Mouse (Mus musculus) heart, embryonic 12.5 days (tissue): ENCODE measurements around the gene Ppara. TPM values are rescaled to one million over a fixed set of nuclear protein-coding genes. Genes with fewer than 3 reads are reported as not detected.

ENCODE experiments used
- ATAC-seq: fragments of 200-750 bp; cut with Nextera tagmentation; 2 replicates; pipeline ENCODE4 v1.8.0; 2017; ENCODE audit warnings: moderate TSS enrichment, moderate library complexity; ENCODE audit not compliant: insufficient number of reproducible peaks, low FRiP score
- H3K27ac ChIP-seq: fragments of 300-500 bp; sonication (generic); 2 replicates; pipeline ENCODE4 v1.5.1; 2016; ENCODE audit warnings: mild to moderate bottlenecking, moderate library complexity; ENCODE audit not compliant: poor library complexity, severe bottlenecking
- H3K27me3 ChIP-seq: fragments of 300-500 bp; sonication (generic); replicated peaks from 2 replicates; pipeline ENCODE4 v1.6.1; 2016; ENCODE audit warnings: mild to moderate bottlenecking, moderate library complexity
- H3K36me3 ChIP-seq: fragments of 300-500 bp; sonication (generic); 2 replicates; pipeline ENCODE4 v1.6.1; 2016; ENCODE audit warnings: mild to moderate bottlenecking, moderate library complexity
- H3K4me1 ChIP-seq: fragments of 300-500 bp; sonication (generic); replicated peaks from 2 replicates; pipeline ENCODE4 v1.6.1; 2016; ENCODE audit warnings: mild to moderate bottlenecking
- H3K4me2 ChIP-seq: fragments of 300-500 bp; sonication (generic); 2 replicates; pipeline ENCODE4 v1.6.1; 2016; ENCODE audit warnings: mild to moderate bottlenecking, moderate library complexity
- H3K4me3 ChIP-seq: fragments of 300-500 bp; sonication (generic); 2 replicates; pipeline ENCODE4 v1.5.1; 2016; ENCODE audit warnings: mild to moderate bottlenecking
- H3K9ac ChIP-seq: fragments of 300-500 bp; sonication (generic); 2 replicates; pipeline ENCODE4 v1.6.1; 2016; ENCODE audit warnings: mild to moderate bottlenecking, moderate library complexity
- H3K9me3 ChIP-seq: fragments of 300-500 bp; sonication (generic); replicated peaks from 2 replicates; pipeline ENCODE4 v1.6.1; 2016; ENCODE audit warnings: mild to moderate bottlenecking, moderate library complexity
- WGBS: fragments of 180-500 bp; shearing (Covaris S2); methylation state at CpG from one replicate; pipeline ENCODE4 v1.1.7; 2016; 5-methylcytosine and 5-hydroxymethylcytosine counted together
- polyA plus RNA-seq: library from polyadenylated mRNA; unstranded; fragments of >200 nt; fragmentation: Nextera tagmentation; extraction: Ambion mirVana; gene quantifications from 2 replicates; pipeline ENCODE4 v1.2.1, GENCODE M21; 2016

The Ppara gene
- polyA plus RNA-seq, 1 experiment from 2014 or later, result 3.3 TPM

- ATAC-seq, result no peak
- WGBS, result 75% methylated on average over 13 of the region's 13 CpGs
- Histone ChIP-seq H3K36me3 (peaks cover 50% of the 10 kb centered on the region), H3K4me3 (no peak overlapping the region), H3K4me2 (no peak overlapping the region), H3K9ac (no peak overlapping the region), H3K27ac (no peak overlapping the region), H3K9me3 (no peaks in the 10 kb centered on the region), H3K4me1 (peaks cover 3% of the 10 kb centered on the region; the same call in 1 of the 2 replicates), H3K27me3 (peaks cover 9% of the 10 kb centered on the region; the same call in 1 of the 2 replicates)
These were observed 29.0 kb upstream of the Ppara start for GRCm38 (mm10) chr15:85705566-85706332.

- peaks cover 17% of the 10 kb centered on the region; the same call in 1 of the 2 replicates for H3K27me3 ChIP-seq
- no peak overlapping the region for H3K9ac ChIP-seq
- H3K27ac ChIP-seq, result no peak overlapping the region
- no peaks in the 10 kb centered on the region for H3K9me3 ChIP-seq
- no peak for ATAC-seq
- no peak overlapping the region for H3K4me2 ChIP-seq
- peaks cover 3% of the 10 kb centered on the region; the same call in 1 of the 2 replicates for H3K4me1 ChIP-seq
- H3K36me3 ChIP-seq, result peaks cover 44% of the 10 kb centered on the region
- WGBS, result 87% methylated on average over 8 of the region's 8 CpGs
- no peak overlapping the region for H3K4me3 ChIP-seq
These were observed 28.3 kb upstream of the Ppara start for GRCm38 (mm10) chr15:85706527-85706926.

GRCm38 (mm10) chr15:85707017-85707416, 27.8 kb upstream of the Ppara start:
- H3K27me3 ChIP-seq, result peaks cover 22% of the 10 kb centered on the region
- no peak overlapping the region for H3K27ac ChIP-seq
- H3K9me3 ChIP-seq, result no peaks in the 10 kb centered on the region
- no peak overlapping the region for H3K4me3 ChIP-seq
- H3K4me2 ChIP-seq, result no peak overlapping the region
- H3K9ac ChIP-seq, result no peak overlapping the region
- 91% methylated on average over 11 of the region's 11 CpGs for WGBS
- H3K4me1 ChIP-seq, result peaks cover 3% of the 10 kb centered on the region; the same call in 1 of the 2 replicates
- no peak for ATAC-seq
- peaks cover 39% of the 10 kb centered on the region for H3K36me3 ChIP-seq

- Histone ChIP-seq H3K27me3 (peaks cover 21% of the 10 kb centered on the region), H3K4me2 (no peak overlapping the region), H3K36me3 (peaks cover 33% of the 10 kb centered on the region), H3K4me1 (peaks cover 3% of the 10 kb centered on the region; the same call in 1 of the 2 replicates), H3K9ac (no peak overlapping the region), H3K9me3 (no peaks in the 10 kb centered on the region), H3K27ac (no peak overlapping the region), H3K4me3 (no peak overlapping the region)
- no peak for ATAC-seq
- WGBS, result 85% methylated on average over 7 of the region's 7 CpGs
These were observed 27.2 kb upstream of the Ppara start for GRCm38 (mm10) chr15:85707458-85708030.

GRCm38 (mm10) chr15:85708217-85708616, 26.6 kb upstream of the Ppara start:
- H3K9me3 ChIP-seq, result no peaks in the 10 kb centered on the region
- H3K4me1 ChIP-seq, result peaks cover 3% of the 10 kb centered on the region; the same call in 1 of the 2 replicates
- peaks cover 19% of the 10 kb centered on the region for H3K27me3 ChIP-seq
- H3K4me2 ChIP-seq, result no peak overlapping the region
- no peak overlapping the region for H3K9ac ChIP-seq
- no peak for ATAC-seq
- H3K4me3 ChIP-seq, result no peak overlapping the region
- H3K36me3 ChIP-seq, result peaks cover 27% of the 10 kb centered on the region
- 79% methylated on average over 2 of the region's 2 CpGs for WGBS
- no peak overlapping the region for H3K27ac ChIP-seq

- Histone ChIP-seq H3K4me3 (no peak overlapping the region), H3K36me3 (peaks cover 23% of the 10 kb centered on the region), H3K27ac (no peak overlapping the region), H3K9ac (no peak overlapping the region), H3K9me3 (no peaks in the 10 kb centered on the region), H3K27me3 (peaks cover 19% of the 10 kb centered on the region), H3K4me2 (no peak overlapping the region), H3K4me1 (peaks cover 3% of the 10 kb centered on the region; the same call in 1 of the 2 replicates)
- 93% methylated on average over 4 of the region's 4 CpGs for WGBS
- peak; percentile 19; the same call in 1 of the 2 replicates for ATAC-seq
These were observed 25.9 kb upstream of the Ppara start for GRCm38 (mm10) chr15:85708843-85709242.

GRCm38 (mm10) chr15:85709268-85709973, 25.4 kb upstream of the Ppara start:
- 32% methylated on average over 10 of the region's 10 CpGs for WGBS
- Histone ChIP-seq H3K27me3 (peaks cover 19% of the 10 kb centered on the region), H3K4me2 (no peak overlapping the region), H3K27ac (no peak overlapping the region), H3K4me1 (peaks cover 3% of the 10 kb centered on the region; the same call in 1 of the 2 replicates), H3K4me3 (no peak overlapping the region), H3K36me3 (peaks cover 18% of the 10 kb centered on the region), H3K9ac (no peak overlapping the region), H3K9me3 (no peaks in the 10 kb centered on the region)
- ATAC-seq, result peak; percentile 31; the same call in 1 of the 2 replicates

GRCm38 (mm10) chr15:85710179-85710578, 24.6 kb upstream of the Ppara start:
- H3K27ac ChIP-seq, result no peak overlapping the region
- 0% methylated on average over 6 of the region's 8 CpGs for WGBS
- H3K9me3 ChIP-seq, result no peaks in the 10 kb centered on the region
- no peak overlapping the region for H3K9ac ChIP-seq
- H3K4me2 ChIP-seq, result no peak overlapping the region
- ATAC-seq, result 0 out of 2 replicates have a peak, but pooled peaks have one; percentile 19
- peaks cover 3% of the 10 kb centered on the region; the same call in 1 of the 2 replicates for H3K4me1 ChIP-seq
- H3K36me3 ChIP-seq, result peaks cover 11% of the 10 kb centered on the region; the same call in 1 of the 2 replicates
- no peak overlapping the region for H3K4me3 ChIP-seq
- peaks cover 19% of the 10 kb centered on the region for H3K27me3 ChIP-seq

- 72% methylated on average over 17 of the region's 17 CpGs for WGBS
- no peak for ATAC-seq
- Histone ChIP-seq H3K4me2 (no peak overlapping the region), H3K9ac (no peak overlapping the region), H3K36me3 (peaks cover 11% of the 10 kb centered on the region; the same call in 1 of the 2 replicates), H3K27me3 (peaks cover 19% of the 10 kb centered on the region), H3K9me3 (no peaks in the 10 kb centered on the region), H3K4me1 (peaks cover 3% of the 10 kb centered on the region; the same call in 1 of the 2 replicates), H3K27ac (no peak overlapping the region), H3K4me3 (no peak overlapping the region)
These were observed 23.9 kb upstream of the Ppara start for GRCm38 (mm10) chr15:85710641-85711580.

- ATAC-seq, result no peak
- H3K36me3 ChIP-seq, result no peaks in the 10 kb centered on the region
- no peak overlapping the region for H3K9ac ChIP-seq
- H3K4me2 ChIP-seq, result no peak overlapping the region
- peaks cover 22% of the 10 kb centered on the region for H3K27me3 ChIP-seq
- no peak overlapping the region for H3K4me3 ChIP-seq
- peaks cover 3% of the 10 kb centered on the region; the same call in 1 of the 2 replicates for H3K4me1 ChIP-seq
- H3K9me3 ChIP-seq, result no peaks in the 10 kb centered on the region
- WGBS, result 33% methylated on average over 5 of the region's 5 CpGs
- H3K27ac ChIP-seq, result no peak overlapping the region
These were observed 22.1 kb upstream of the Ppara start for GRCm38 (mm10) chr15:85712565-85713168.
